Mouse (Mus musculus) layer of hippocampus, adult 11-12 months (tissue): Measurements from ENCODE around the gene Tbck.

ENCODE experiments used
- DNase-seq: peaks from one replicate; pipeline ENCODE4 v3.0.0; 2022; ENCODE audit warnings: low spot score

Tbck gene

DNA sequence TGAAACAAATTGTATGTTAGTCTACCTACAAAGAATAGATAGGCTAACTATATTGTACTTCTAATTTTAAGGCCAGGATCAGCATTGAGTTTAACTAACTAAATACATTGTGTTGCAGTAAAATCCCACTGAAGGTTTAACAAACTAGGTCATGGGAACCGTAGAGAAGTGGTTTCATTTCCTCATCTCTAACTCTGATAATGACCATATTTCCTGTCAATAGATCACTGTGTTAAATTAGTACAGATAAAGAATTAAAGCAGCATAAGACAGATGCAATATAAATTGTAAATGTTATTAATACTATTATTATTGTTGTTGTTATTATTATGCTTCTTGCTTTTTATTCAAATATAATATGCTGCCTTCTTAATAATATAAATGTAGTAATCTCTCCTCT is 72.3 kb downstream of the Tbck start:
- no peak for DNase-seq

- DNase-seq: no peak
These were observed 82.2 kb downstream of the Tbck start for GRCm38 (mm10) chr3:132766033-132766726.

DNA sequence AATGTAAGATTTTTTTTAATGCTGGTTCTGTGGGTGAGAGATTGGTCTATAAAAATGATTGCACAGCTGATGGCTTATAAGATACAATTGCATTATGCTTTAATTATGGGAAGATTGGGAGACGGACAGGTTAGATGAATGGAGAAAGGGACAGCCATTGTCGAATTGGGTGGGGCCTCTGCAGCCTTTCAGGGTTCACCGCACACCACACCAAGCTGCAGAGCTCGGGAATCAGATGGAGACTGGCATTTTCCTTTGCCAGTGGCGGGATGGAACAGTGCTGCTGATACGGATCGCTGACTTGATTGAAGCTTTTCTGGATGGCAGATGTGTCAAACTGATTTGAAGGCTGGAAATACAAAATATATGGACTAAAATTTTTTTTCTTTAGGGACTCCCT is 88.1 kb downstream of the Tbck start:
- DNase-seq: no peak

- DNase-seq: no peak
These were observed 92.7 kb downstream of the Tbck start for GRCm38 (mm10) chr3:132776686-132777085.

DNA sequence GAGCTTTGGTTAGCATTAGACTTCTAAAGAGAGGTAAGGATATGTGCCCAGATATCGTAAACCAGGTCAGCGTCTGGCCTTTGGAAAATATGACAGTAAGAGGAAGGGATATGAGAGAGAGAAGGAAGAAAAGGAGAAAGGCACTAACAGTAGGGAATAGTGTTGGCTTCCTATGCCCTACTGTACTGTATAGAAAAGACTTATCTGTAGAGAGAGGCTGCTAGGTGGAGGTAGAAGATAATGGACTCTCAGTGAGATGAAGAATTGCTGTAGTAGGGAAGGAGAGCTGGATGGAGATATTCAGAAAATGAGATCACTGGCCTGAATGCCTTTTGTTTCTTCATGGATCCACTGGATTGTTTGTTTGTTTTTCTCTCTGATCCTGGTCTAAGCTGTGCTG is 97.2 kb downstream of the Tbck start:
- no peak for DNase-seq

DNA sequence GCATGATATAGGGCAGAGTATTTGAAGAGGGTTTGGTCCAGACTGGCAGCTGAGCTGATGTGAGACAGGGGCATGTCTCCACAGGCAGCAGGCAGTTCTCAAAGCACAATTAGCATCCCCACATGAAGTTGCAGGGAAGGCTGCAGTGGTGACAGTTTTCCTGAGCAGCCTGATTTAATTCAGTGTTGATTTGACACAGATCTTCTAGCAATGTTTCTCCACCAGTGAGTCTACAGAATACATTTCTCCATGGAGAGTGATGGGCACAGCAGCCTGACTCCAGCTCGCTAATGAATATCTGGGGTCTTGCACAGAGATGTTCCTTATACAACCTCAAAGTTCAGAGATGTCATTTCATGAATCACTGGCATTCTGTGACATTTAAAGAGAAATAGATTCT is 99.1 kb downstream of the Tbck start:
- no peak for DNase-seq

- DNase-seq: no peak
These were observed 100.8 kb downstream of the Tbck start for GRCm38 (mm10) chr3:132784732-132785131.

DNA sequence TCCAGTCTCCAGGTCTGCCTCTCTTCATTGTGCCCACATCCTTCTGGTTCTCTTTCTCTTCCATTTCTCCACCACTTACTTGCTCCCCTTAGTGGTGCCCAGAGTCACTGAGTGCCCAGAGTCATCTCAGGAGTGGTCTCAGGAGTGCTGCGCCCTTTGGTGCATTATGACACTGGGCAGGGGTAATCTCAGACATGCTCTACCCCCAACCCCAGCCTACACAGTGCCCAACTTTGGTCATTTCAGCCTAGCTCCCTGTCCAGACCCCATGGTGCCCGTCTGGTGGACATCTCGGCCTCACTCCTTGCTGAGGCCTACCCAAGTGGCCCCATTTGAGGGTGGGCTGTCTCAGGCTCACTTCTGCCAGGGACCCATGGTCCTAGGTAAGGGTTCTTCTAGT is 102.7 kb downstream of the Tbck start:
- DNase-seq: no peak

- DNase-seq: no peak
These were observed 103.8 kb downstream of the Tbck start for GRCm38 (mm10) chr3:132787775-132788174.

- DNase-seq: no peak
These were observed 107.2 kb downstream of the Tbck start for GRCm38 (mm10) chr3:132791140-132791539.

- DNase-seq: no peak
These were observed 116.3 kb downstream of the Tbck start for GRCm38 (mm10) chr3:132800196-132800595.

DNA sequence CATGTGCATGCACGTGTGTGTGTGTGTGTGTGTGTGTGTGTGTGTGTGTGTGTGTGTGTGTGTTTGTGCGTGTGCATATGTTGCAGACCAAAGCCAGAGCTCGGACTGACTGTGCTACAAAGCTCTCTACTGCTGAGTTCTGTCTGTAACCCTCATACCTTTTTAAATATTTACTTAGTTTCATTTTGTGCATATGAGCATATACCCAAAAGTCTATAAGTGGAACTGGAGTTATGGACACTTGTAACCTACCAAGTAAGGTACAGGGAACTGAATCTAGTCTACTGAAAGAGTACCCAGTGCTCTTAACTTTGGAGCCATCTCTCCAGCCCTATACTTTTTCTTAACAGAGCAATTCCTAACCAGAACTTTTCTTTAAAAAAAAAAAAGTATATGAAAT is 118.0 kb downstream of the Tbck start:
- no peak for DNase-seq

GRCm38 (mm10) chr3:132807888-132808579 is 124.1 kb downstream of the Tbck start:
- DNase-seq: no peak

GRCm38 (mm10) chr3:132808951-132809350 is 125.0 kb downstream of the Tbck start:
- no peak for DNase-seq

DNA sequence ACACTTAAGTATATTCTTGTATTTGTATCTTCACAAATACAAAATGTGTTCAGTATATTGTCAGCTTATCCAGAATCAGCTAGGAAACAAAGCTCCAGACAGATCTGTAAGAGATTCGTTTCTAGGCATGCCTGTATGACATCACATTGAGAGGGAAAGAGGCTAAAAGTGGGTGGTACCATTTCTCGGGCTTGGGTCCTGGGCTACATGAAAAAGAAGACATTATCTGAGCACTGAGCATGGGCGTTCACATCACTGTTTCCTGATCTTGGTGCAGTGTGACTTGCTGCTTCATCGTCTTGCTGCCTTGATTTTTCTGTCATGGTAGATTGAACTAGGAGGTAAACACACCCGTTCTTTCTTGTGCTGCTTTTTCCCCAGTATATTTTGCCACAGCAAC is 127.8 kb downstream of the Tbck start:
- no peak for DNase-seq

DNA sequence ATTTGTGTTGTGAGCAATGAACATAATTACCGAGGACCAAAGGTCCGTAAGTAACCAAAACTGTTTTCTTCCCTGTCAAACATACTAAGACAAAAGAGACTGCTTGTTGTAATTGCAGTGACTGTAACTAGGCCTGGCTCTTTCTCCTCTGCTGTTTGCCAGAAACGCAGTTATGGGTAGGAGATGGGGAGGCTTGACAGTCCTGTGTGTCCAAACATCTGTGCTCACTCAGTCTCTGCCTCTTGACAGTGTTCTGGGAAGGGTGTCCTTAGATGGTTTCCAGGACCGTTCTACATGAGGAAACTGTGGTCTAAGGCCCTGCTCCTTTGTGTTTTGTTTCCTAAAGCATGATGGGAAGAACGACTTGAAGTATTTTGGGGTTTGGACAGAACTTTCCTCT is 128.4 kb downstream of the Tbck start:
- no peak for DNase-seq

DNA sequence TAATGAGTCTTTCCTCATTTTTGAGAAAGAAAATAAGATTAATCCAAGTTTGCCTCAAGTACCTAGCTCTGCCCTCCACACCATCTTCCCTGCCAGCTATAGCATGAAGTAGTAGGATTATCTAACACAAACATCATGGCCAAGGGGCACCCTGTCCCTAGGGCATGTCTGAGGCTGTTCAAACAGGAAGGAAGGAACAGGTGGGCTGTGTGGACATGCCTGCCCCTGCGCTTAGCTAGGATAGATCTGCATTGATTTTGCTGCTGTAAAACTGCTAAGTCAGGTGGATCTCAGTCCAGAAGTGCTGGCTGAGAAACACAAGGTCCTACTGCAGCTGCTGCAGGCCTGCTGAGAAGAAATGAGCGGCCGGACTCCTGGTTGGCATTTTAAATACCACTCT is 129.2 kb downstream of the Tbck start:
- DNase-seq: no peak

DNA sequence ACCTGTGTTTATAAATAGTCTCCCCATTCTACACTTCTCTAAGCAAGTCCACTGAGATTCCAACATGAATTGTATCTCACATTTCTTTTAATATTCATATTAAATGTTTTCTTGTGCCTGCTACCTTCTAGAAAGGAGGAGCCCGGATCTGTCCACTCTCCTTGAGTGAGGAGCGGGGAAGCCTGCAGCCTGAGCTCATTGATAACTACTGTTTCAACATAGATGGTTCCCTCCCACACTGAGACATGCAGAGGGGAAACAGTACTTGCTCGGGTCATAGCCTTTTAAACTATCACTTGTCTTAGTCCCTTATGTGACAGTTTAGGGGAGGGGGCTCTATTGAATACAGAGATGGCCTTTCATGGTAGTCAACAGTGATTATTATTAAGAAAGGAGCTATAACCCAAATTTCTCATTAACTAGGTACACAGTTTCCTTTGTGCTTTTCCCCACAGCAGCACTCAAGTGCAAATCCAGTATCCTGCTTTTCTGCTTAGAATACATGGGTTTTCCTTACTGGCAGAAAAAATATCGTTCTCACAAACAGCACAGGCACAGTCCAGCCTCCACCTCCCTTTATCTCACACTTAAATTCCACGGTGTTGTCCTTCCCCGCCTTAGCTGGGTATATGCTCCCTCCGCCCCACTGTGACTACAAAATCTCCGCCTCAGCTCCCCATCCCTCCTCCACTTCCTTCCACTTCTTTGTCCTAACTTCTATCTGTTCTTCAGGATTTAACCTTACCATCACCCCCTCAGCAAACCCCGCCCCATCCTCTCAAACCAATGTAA is 130.0 kb downstream of the Tbck start:
- no peak for DNase-seq

- no peak for DNase-seq
These were observed 131.0 kb downstream of the Tbck start for GRCm38 (mm10) chr3:132814791-132815496.

DNA sequence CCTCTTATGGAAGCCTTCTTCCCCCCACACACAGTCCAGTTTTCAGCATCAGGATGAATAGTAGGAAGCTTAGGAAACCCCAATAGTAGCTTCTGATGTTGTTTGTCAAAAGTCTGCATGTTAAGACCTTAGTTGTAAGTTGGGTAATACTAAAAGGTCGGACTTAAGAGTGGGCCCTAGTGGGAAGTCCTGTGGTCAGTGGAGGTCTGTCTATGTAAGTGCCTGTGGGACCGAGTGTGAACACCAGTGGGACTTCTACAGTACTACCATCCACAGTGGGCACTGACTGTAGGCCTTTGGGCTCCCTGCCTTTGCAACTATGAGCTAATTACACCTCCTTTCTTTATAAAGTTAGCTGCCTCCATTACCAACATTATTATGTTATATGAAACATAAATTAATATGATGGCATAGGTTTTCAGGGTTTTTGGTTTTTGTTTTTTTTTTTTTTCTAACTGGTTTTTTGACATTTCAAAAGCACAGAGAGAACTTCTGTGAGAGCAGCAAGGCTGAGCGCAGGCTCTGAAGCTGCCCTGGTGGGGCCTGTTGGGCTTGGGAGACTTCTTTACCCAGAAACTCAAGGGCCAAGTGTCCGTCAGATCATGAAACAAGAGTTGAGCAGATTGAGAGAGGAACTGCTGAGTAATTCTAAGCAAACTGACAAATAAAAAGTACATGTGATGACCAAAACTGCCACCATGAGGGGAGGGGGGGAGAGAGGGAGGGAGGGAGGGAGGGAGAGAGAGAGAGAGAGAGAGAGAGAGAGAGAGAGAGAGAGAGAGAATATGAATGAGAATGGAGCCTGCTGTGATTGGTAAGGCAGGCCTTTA is 131.8 kb downstream of the Tbck start:
- DNase-seq: no peak

GRCm38 (mm10) chr3:132819408-132819807 is 135.5 kb downstream of the Tbck start:
- no peak for DNase-seq
